Mouse (Mus musculus) CD4-positive, CD25-positive, alpha-beta regulatory T cell, adult 2 months (primary cell): ENCODE measurements around the gene Tldc1.

Source experiments
- DNase-seq: peaks from one replicate; pipeline ENCODE4 v3.0.0-alpha.2; 2012; ENCODE audit warnings: low read depth, low spot score

Gene Tldc1

DNA sequence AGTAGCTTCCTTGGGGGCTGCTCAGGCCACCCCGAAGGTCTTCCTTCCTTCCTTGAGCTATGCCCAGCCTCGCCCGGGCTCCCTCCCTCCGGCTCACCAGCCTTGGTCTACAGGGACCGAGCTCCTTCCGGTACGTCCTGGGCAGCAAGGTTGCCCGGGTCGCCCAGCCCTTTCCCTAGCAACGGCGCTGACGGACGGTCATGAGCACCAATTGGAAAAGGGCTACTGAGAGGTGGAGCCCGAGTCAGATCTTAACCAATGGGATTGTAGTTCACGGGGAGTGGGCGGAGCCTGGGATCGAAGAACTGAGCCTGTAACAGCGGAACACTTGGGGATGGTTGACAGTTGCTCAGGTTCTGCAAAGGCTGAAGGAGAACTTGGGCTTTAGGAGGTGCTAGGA, at the start of gene Tldc1:
Tldc1 (minus strand) TSS at position 154 of the 400 bp plus-strand sequence.
- peak; percentile 98 for DNase-seq

GRCm38 (mm10) chr8:119827721-119828153, 49.5 kb upstream of the Tldc1 start:
- no peak for DNase-seq

- no peak for DNase-seq
These were observed 48.8 kb upstream of the Tldc1 start for GRCm38 (mm10) chr8:119826982-119827381.

DNA sequence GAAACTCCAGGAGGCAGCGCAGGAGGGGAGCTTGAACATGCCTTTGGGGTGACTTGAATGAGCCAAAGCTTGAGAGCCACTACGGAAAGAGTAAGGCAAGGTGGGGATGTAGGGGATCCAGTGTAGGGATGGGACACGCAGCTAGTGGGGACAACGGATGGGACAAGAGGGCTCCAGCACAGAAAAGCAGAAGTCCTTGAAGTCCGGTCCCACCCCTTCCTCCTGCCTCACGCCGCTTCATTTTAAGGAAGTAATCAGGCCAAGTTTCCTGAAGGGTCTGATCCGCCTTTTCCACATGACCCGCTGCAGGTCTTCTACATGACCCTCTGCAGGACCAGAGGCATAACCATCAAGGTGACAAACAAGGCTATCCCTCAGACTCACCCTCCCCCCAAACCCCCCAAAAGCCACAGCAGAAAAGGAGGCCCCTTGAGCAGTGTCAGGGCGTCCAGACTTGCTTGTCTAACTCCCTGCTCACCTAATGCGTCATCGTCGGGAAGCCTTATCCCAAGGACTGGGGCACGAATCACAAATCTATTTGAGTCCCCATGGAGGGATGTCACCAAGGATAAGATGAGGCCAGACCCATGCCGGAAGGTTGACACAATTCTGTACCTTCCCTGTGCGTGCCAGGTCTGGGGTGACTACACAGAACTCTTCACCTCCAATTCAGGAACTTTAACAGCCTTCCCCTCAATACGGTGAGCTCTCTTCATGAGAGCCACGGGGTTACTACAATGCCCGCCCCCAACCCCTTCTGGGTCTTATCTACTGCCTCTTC, 47.9 kb upstream of the Tldc1 start:
- DNase-seq: no peak

DNA sequence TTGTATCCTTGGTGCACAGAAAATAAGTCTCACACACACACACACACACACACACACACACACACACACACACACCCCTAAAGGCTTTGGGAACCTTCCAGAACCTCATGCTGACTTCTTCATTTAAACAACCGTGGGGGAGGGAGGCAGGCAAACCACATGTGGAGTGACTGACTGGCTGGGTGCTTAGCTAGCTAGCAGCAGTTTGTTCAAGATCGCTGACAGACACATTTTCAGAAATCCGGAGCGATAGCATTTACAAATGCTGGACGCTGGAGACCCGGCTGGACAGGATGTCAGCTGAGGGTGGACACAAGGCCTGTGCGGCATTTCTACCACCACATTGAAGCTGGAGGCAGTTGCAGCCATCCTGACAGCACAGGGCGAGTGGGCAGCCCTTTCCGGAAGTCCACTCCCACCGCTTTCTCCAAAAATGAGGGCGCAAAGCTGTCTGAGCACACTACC, 46.6 kb upstream of the Tldc1 start:
- peak; percentile 45 for DNase-seq

DNA sequence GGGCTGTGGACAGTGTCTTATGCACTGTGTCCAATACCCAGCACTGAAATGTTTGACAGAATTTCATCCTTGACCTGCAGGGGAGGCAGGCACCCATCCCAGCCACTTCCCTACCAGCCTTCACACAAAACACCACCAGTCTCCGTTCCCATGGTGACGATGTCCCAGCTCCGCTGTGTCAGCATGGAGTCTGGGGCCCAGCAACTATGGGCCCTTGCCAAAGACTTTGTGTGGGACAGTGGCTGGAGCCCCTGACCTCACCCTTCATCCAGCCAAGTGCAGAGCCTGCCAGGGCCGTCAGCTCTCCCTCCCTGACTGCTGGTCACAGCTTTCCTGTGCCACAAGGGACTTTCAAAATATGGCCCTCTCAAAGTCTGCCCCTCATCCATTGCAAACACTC, 45.9 kb upstream of the Tldc1 start:
- DNase-seq: no peak

GRCm38 (mm10) chr8:119823278-119823677, 45.1 kb upstream of the Tldc1 start:
- DNase-seq: no peak

- no peak for DNase-seq
These were observed 43.5 kb upstream of the Tldc1 start for GRCm38 (mm10) chr8:119821691-119822090.

DNA sequence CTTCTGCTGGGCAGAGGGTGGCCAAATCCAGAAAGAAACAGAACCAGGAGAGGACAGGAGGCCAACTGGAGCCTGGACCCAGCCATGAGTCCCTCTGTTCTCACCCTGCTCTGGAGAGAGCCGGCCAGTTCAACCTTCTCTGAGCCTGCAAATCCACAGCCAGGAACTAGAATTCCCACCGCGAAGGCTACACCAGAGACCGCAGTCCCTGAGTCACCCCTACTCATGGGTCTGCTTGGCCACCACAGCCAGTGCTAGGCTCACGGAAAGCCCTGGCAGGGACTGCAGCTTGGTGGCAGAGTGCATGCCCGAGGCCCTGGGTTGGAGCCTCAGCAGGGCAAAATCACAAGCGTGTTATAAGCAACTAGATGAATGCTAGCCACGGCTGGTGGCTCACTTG, 41.8 kb upstream of the Tldc1 start:
- DNase-seq: no peak

DNA sequence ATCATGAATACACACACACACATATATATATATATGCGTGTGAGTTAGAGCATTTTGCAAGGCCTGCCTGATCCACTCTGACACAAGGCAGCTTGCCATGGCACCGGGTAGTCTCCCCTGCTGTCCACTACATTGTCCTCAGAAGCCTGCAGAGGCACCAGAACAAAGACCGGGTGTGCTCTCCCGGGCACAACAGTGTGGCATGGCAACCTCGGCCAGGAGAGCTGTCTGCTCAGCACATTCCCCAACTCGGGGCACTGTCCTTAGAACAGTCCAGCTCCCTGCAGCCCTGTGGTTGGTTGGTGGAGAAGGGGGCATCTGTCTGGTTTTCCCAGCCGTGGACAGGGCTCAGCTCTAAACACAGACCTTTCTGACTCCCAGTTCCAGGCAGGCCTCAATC, 41.1 kb upstream of the Tldc1 start:
- no peak for DNase-seq

DNA sequence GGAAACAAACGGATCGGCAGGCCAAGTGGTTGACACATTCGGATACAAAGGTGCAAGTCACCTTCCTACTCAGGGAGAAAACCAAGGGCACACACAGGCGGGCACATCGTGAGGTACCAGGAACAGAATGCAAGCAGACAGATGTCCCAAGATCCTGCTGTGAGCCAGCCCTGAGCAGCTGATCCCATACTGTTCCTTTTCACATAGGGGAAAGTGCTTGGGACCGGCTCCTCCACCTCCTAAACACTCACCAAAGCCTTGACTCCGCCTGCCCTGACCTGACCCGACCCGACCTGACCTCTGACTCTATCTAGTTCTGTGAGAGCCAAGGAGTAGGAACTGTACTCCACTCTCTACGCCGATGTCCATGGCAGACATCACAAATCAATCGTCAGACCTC, 39.2 kb upstream of the Tldc1 start:
- no peak for DNase-seq

- DNase-seq: no peak
These were observed 38.0 kb upstream of the Tldc1 start for GRCm38 (mm10) chr8:119816219-119816618.

DNA sequence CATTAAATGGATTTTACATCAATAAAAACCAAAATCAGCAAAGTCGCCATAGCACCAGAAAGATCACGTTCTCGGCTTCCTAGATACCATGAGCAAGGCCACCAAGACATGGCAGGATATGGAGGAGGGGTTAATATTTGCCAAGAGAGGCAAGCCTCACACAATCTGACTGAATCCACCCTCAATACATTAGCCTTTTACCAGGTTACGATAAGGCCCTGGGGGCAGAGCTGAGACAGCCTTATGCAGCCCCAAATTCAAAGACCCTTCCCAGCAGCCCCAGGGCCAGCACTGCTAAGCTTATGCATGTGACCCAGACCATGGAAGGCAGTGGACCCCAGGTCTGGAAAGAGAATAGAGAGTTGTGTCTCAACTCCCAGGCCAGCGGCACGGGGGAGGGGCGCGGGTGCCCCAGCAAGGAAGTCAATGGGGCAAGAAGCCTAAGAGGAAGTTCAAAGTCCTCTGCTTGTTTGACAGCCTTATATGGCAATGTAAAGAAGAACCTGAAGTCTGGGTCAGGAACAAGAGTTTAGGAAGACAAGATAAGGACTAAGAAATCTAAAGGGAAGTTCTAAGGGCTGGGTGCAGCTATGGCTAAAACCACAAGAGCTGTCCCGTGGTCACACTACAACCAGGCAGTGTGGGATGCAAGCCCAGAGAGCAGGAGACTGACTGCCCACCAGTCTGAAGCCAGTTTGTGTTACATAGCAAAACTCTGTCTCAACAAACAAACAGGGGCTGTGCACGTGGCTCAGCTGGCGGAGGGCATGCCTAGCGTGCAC, 34.6 kb upstream of the Tldc1 start:
- peak; percentile 69 for DNase-seq

DNA sequence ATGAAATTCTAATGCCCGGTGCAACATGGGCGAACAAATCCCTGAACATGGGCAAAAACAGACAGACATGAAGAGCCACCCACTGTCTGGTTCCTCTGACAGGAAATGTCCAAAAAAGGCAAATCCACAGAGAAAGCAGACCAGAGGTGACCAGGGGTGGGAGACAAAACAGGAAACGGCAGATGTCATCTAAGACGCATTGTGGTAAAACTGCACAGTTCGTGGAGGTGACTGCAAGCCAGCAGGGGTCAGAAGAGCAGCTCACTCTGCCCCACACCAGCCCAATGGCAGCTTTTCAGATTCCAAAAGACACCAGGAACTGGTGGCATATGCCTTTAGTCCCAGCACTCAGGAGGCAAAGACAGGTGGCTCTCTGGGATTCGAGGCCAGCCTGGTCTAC, 33.7 kb upstream of the Tldc1 start:
- peak; percentile 79 for DNase-seq

GRCm38 (mm10) chr8:119810953-119811499, 32.8 kb upstream of the Tldc1 start:
- DNase-seq: no peak

GRCm38 (mm10) chr8:119810127-119810868, 32.1 kb upstream of the Tldc1 start:
- no peak for DNase-seq

DNA sequence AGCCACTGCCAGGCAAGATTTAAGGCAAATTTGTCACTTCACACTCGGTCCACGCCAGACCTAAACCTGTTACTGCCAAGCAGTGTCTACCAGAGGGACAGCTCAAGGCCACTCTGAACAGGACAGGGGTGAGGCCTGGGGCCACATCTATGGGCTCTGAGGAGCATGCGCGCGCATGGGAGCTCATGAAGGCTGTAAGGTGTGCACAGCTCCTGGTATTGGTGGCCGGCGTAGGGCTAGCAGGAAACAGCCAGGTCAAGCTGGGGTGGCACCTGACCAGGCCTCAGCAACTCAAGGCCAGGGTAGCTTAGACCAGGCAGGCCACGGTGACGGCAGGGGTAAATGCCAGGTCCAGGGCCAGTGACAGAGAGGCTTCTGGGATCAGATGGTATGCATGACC, 31.4 kb upstream of the Tldc1 start:
- DNase-seq: no peak

- no peak for DNase-seq
These were observed 29.5 kb upstream of the Tldc1 start for GRCm38 (mm10) chr8:119807687-119808086.

GRCm38 (mm10) chr8:119806422-119807263, 28.4 kb upstream of the Tldc1 start:
- DNase-seq: no peak

DNA sequence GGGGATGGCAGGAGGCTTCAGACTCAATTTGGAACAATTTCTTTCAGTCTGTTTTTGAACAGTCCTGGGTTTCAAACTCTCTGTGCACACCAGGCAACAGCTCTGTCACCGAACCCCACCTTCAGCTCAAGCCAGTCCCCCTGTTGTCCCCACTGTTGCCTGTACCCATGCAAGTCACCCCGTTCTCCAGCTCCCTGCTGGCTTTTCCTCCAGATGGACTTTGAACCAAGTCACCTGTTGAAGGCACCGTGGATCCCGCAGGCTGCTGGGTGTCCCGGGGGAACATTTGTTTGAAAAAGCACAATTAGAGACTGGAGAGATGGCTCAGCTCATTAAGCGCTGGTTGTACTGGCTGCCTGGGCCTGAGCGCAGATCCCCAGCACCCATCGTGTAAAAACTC, 27.1 kb upstream of the Tldc1 start:
- no peak for DNase-seq

- peak; percentile 59 for DNase-seq
These were observed 24.4 kb upstream of the Tldc1 start for GRCm38 (mm10) chr8:119802592-119802991.
